Mouse (Mus musculus) stomach, embryonic 16.5 days (tissue): Measurements from ENCODE around the gene Dimt1. TPM values are rescaled to one million over a fixed set of nuclear protein-coding genes. Genes with fewer than 3 reads are reported as not detected.

ENCODE experiments used
- ATAC-seq: fragments of 200-750 bp; cut with Nextera tagmentation; 2 replicates; pipeline ENCODE4 v1.8.0; 2017; ENCODE audit warnings: moderate number of reproducible peaks, moderate TSS enrichment; ENCODE audit not compliant: insufficient read depth, low FRiP score
- H3K27ac ChIP-seq: fragments of 300-500 bp; sonication (generic); 2 replicates; pipeline ENCODE4 v1.5.1; 2014; ENCODE audit warnings: low read length
- H3K27me3 ChIP-seq: fragments of 300-500 bp; sonication (generic); 2 replicates; pipeline ENCODE4 v1.6.1; 2014; ENCODE audit warnings: low read length, control low read depth, mixed read lengths; ENCODE audit not compliant: control insufficient read depth, insufficient read depth
- H3K36me3 ChIP-seq: fragments of 300-500 bp; sonication (generic); 2 replicates; pipeline ENCODE4 v1.6.1; 2014; ENCODE audit warnings: low read length; ENCODE audit not compliant: control insufficient read depth, insufficient read depth
- H3K4me1 ChIP-seq: fragments of 300-500 bp; sonication (generic); 2 replicates; pipeline ENCODE4 v1.6.1; 2014; ENCODE audit warnings: low read length, control low read depth, mixed read lengths; ENCODE audit not compliant: control insufficient read depth, insufficient read depth
- H3K4me2 ChIP-seq: fragments of 300-500 bp; sonication (generic); 2 replicates; pipeline ENCODE4 v1.6.1; 2014; ENCODE audit warnings: low read depth, low read length, mixed read lengths
- H3K4me3 ChIP-seq: fragments of 300-500 bp; sonication (generic); replicated peaks from 2 replicates; pipeline ENCODE4 v1.5.1; 2014; ENCODE audit warnings: mild to moderate bottlenecking, low read length
- H3K9ac ChIP-seq: fragments of 300-500 bp; sonication (generic); 2 replicates; pipeline ENCODE4 v1.6.1; 2014; ENCODE audit warnings: low read length
- H3K9me3 ChIP-seq: fragments of 300-500 bp; sonication (generic); replicated peaks from 2 replicates; pipeline ENCODE4 v1.6.1; 2016; ENCODE audit warnings: low read length, control low read depth; ENCODE audit not compliant: control insufficient read depth
- WGBS: fragments of 180-500 bp; shearing (Covaris S2); extraction: QIAGEN DNeasy Blood & Tissue Kit; methylation state at CpG from one replicate; pipeline ENCODE4 v1.1.7; 2014; 5-methylcytosine and 5-hydroxymethylcytosine counted together
- polyA plus RNA-seq: library from polyadenylated mRNA; unstranded; fragments of >200 nt; fragmentation: Nextera tagmentation; extraction: Ambion mirVana; gene quantifications from 2 replicates; pipeline ENCODE4 v1.2.1, GENCODE M21; 2015

Gene Dimt1
- polyA plus RNA-seq, 1 experiment from 2014 or later = 40.8 TPM

DNA sequence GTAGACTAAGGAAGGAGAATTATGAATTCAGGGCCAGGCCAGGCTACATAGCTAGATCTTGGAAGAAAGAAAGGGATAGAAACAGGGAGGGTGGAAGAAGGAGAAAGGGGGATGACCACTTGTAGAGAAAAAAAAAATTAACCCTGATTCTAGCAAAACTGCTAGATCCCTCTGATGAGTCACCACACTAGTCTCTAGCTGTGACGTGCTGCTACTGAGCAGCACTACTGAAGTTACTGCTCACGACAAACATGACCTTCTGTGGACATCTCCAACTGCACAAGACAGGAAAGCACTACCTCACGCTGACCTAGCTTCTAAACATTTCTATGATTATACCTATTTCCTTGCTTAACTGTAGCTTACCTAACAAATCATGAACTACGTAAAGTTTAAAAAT is 18.6 kb upstream of the Dimt1 start:
- H3K4me3 ChIP-seq = no peak overlapping the region
- no peaks in the 10 kb centered on the region for H3K4me1 ChIP-seq
- 0 out of 2 replicates have a peak, but pooled peaks cover 4% of the 10 kb centered on the region for H3K36me3 ChIP-seq
- ATAC-seq = no peak
- no peak overlapping the region for H3K4me2 ChIP-seq
- H3K9me3 ChIP-seq = peaks cover 3% of the 10 kb centered on the region; the same call in 1 of the 2 replicates
- H3K9ac ChIP-seq = no peak overlapping the region
- no peak overlapping the region for H3K27ac ChIP-seq
- WGBS = 92% methylated on average over 4 of the region's 4 CpGs
- H3K27me3 ChIP-seq = no peaks in the 10 kb centered on the region

DNA sequence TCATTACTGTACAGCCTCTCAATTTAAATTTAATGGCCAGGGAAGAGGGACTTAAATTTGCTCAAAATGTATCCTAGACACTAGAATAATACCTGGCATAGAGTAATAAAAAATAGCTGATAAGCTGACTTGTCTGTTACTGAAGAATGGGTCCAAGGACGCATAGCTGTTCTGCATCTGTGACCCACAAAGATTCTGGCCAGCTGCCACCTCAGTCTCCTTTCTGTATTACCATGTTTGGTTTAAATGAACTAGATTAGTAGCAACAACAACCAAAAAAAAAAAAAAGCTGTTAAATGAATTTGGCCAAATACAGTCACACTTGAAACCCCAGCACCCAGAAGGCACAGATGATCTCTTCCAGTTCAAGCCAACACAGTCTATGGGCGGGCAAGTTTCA is 17.7 kb upstream of the Dimt1 start:
- Histone ChIP-seq H3K9me3 (peaks cover 3% of the 10 kb centered on the region; the same call in 1 of the 2 replicates), H3K27ac (no peak overlapping the region), H3K27me3 (no peaks in the 10 kb centered on the region), H3K36me3 (0 out of 2 replicates have a peak, but pooled peaks cover 4% of the 10 kb centered on the region), H3K4me1 (no peaks in the 10 kb centered on the region), H3K9ac (no peak overlapping the region), H3K4me3 (no peak overlapping the region), H3K4me2 (no peak overlapping the region)
- ATAC-seq = no peak
- 76% methylated on average over 2 of the region's 2 CpGs for WGBS

DNA sequence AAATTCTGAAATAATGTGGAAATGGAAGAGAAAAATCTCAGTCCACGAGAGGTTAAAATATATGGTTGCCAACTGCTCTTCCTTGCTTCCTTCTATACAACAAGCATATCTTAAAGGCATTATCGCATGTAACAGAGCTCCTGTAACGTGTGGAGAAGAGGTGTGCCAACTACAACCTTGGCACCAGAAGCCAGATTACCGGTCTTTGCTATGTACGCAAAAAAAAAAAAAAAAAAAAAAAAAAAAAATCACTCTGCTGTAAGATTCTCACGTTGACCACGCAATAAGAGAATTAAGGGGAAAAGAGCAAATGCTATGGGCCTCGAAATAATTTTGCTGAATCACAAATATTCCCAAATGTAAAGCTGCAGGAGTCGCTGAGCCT is 11.1 kb upstream of the Dimt1 start:
- Histone ChIP-seq H3K9me3 (no peaks in the 10 kb centered on the region), H3K9ac (peak overlapping the region; percentile 97), H3K4me2 (peak overlapping the region; percentile 76), H3K4me1 (peaks cover 2% of the 10 kb centered on the region; the same call in 1 of the 2 replicates), H3K27ac (peak overlapping the region; percentile 78; the same call in 1 of the 2 replicates), H3K4me3 (peak overlapping the region; percentile 100), H3K36me3 (no peaks in the 10 kb centered on the region), H3K27me3 (no peaks in the 10 kb centered on the region)
- 6% methylated on average over 9 of the region's 9 CpGs for WGBS
- no peak for ATAC-seq

DNA sequence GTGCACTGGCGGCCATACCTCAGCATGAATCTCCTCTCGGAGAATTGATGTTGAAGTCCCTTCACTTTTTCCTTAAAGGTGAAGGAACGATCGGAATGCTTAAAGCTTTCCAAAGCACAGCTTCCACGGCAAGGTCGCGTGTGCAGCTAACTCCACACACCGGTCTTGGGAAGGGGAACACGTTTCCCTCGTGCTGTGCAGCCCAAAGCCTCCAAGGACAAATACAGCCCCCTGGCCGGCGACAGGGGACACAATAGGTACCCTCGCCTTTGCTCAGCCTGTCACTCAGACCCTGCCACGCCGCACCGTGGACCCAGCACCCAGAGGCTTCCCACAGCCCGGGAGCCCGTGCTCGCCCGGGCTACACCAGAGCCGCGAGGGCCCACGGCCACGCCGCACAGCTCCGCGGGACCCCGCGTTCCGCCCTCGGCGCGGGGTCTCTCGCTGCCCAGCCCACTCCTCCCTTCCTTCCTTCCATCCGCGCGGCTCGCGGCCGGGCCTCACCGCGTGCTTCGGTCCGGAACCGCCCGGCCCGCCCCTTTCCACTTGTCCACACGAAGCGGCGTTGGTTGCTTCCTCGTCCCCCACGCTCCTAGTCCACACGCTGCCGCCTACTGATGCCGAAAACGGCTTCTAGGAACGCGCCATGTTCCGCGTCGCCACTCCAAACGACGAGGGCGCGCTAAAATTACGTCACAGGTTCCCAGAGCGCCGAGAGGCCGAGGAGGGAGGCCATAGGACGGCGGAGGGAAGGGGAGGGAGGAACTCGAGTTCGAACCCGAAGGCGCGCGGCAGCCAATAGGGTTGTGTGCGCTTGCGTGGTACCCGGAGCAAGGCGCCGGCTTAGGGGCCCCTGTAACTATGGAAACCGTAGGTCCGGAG is 10.4 kb upstream of the Dimt1 start, which contains the start of gene Ipo11:
Gene Ipo11 (minus strand): TSS at position 703 of the 882 bp plus-strand sequence.
- H3K36me3 ChIP-seq = no peaks in the 10 kb centered on the region
- H3K4me1 ChIP-seq = peaks cover 2% of the 10 kb centered on the region; the same call in 1 of the 2 replicates
- H3K9me3 ChIP-seq = no peaks in the 10 kb centered on the region
- WGBS = under 1% methylated on average over 84 of the region's 84 CpGs
- H3K4me3 ChIP-seq = peak within 1 kb of the TSS; percentile 100
- ATAC-seq = peak; percentile 96
- H3K27ac ChIP-seq = peak within 1 kb of the TSS; percentile 78
- peak within 1 kb of the TSS; percentile 97 for H3K9ac ChIP-seq
- H3K4me2 ChIP-seq = peak within 1 kb of the TSS; percentile 76
- no peaks in the 10 kb centered on the region for H3K27me3 ChIP-seq

DNA sequence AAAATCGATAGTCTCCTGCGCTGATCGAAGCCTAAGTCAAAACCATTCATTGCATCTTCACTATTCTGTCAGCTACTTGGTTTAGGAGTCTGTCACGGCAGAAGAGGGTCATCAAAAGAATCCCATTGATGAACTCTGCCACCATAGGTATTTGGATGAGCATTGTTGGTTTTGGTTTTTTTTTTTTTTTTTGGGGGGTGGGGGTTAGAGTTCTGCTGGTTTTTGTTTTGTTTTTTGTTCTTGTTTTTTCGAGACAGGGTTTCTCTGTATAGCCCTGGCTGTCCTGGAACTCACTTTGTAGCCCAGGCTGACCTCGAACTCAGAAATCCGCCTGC is 9.8 kb upstream of the Dimt1 start:
- Histone ChIP-seq H3K36me3 (no peaks in the 10 kb centered on the region), H3K27ac (no peak overlapping the region), H3K4me2 (peak overlapping the region; percentile 76), H3K9ac (peak overlapping the region; percentile 52), H3K9me3 (no peaks in the 10 kb centered on the region), H3K4me1 (peaks cover 2% of the 10 kb centered on the region; the same call in 1 of the 2 replicates), H3K4me3 (peak overlapping the region; percentile 100), H3K27me3 (no peaks in the 10 kb centered on the region)
- 25% methylated on average over 7 of the region's 7 CpGs for WGBS
- ATAC-seq = no peak

DNA sequence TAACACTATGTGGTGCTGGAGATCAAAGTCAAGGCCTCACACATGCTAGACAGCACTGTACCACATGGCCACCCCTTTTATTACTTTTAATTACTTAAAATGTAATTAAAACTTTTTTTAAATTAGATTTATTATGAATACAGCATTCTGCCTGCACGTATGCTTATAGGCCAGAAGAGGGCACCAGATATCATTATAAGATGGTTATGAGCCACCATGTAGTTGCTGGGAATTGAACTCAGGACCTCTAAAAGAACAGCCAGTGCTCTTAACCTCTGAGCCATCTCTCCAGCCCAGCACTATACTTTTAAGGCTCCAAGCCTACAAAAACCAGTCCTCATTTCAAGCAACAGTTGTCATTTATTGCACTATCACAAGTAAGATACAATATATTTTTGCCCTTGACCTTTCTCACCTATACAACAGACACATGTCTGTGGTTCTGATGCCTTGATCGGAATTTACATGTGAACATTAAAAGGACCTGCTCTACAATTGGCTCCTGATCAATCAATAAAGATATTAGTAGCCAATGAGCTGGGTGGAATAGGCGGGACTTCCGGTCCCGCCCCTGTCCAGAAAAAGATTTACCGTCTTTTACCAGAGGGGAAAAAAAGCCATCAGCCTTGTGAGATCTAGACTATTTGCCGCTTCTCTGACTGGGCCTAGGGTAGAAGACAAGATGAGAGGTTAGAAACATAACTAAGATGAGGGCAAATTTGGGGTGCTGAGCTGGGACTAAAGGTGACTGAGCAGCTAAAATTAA is 5.5 kb upstream of the Dimt1 start:
- H3K9me3 ChIP-seq = no peaks in the 10 kb centered on the region
- no peak overlapping the region for H3K4me2 ChIP-seq
- ATAC-seq = no peak
- H3K9ac ChIP-seq = no peak overlapping the region
- no peak overlapping the region for H3K27ac ChIP-seq
- no peaks in the 10 kb centered on the region for H3K27me3 ChIP-seq
- H3K36me3 ChIP-seq = no peaks in the 10 kb centered on the region
- H3K4me3 ChIP-seq = no peak overlapping the region
- WGBS = 29% methylated on average over 7 of the region's 7 CpGs
- no peaks in the 10 kb centered on the region for H3K4me1 ChIP-seq

DNA sequence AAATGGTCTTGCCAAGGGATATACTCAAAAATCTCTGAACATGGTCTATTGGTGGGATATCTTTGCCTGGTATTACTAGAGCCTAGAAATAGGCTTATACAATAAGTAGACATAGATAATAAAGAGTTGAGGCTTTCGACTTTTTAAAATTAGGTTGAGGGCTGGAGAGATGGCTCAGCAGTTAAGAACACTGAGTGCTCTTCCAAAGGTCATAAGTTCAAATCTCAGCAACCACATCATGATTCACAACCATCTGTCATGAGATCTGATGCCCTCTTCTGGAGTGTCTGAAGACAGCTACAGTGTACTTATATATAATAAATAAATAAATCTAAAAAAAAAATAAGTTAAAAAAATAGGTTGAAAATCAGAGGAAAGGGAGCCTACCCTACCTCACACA is 4.2 kb upstream of the Dimt1 start:
- 84% methylated on average over 1 of the region's 1 CpGs for WGBS
- no peak for ATAC-seq
- Histone ChIP-seq H3K9me3 (no peaks in the 10 kb centered on the region), H3K9ac (no peak overlapping the region), H3K36me3 (no peaks in the 10 kb centered on the region), H3K4me2 (no peak overlapping the region), H3K4me3 (no peak overlapping the region), H3K27me3 (no peaks in the 10 kb centered on the region), H3K4me1 (no peaks in the 10 kb centered on the region), H3K27ac (no peak overlapping the region)

DNA sequence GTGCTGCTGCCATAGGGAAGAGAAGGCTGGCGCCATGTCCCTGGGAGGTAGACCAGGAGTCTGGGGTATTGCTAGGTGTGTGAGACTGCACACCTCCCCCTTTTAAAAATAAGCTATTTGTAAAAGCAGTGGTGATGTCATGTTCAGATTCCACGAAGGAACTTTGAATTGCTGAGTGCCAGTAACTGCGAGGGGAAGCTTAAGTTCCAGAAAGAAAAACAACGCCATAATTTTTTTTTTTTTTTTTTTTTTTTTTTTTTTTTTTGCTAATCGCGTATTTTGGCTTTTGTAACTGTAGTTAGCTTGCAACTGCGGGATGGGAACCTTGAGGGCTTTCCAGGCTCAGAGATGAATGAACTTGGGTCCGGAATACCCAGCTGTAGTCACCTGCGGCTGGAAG is 1.4 kb upstream of the Dimt1 start:
- ATAC-seq = no peak
- H3K4me2 ChIP-seq = no peak overlapping the region
- H3K9ac ChIP-seq = no peak overlapping the region
- H3K4me3 ChIP-seq = no peak overlapping the region
- H3K9me3 ChIP-seq = no peaks in the 10 kb centered on the region
- no peaks in the 10 kb centered on the region for H3K36me3 ChIP-seq
- H3K4me1 ChIP-seq = peaks cover 6% of the 10 kb centered on the region
- no peak overlapping the region for H3K27ac ChIP-seq
- no peaks in the 10 kb centered on the region for H3K27me3 ChIP-seq
- WGBS = 82% methylated on average over 9 of the region's 9 CpGs

DNA sequence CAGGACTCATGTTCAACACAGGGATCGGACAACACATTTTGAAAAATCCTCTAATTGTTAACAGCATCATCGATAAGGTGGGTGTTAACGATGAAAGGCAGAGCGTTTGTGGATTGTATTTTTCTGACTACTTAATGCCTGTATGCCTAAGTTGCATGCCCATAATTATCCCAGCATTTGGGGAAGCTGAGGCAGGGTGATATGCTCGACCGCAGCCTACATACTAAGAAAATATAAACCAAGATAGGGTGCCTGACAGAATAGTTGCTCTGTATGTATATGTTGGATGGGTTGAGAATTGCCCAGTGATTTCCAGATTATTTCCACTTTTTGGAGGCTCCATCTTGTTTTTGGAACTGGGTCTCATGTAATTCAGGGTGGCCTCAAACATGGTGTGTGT is 656 bp downstream of the Dimt1 start:
- peaks cover 8% of the 10 kb centered on the region; the same call in 1 of the 2 replicates for H3K36me3 ChIP-seq
- peak overlapping the region; percentile 93 for H3K9ac ChIP-seq
- peak overlapping the region; percentile 64; the same call in 1 of the 2 replicates for H3K27ac ChIP-seq
- H3K4me1 ChIP-seq = peaks cover 6% of the 10 kb centered on the region
- peak overlapping the region; percentile 60 for H3K4me2 ChIP-seq
- WGBS = 3% methylated on average over 6 of the region's 6 CpGs
- peak overlapping the region; percentile 97 for H3K4me3 ChIP-seq
- no peaks in the 10 kb centered on the region for H3K27me3 ChIP-seq
- ATAC-seq = no peak
- H3K9me3 ChIP-seq = no peaks in the 10 kb centered on the region
